Mouse (Mus musculus) megakaryocyte, embryonic 14.5 days (primary cell): Measurements from ENCODE around the gene Mrps12.

Source experiments
- FLI1 ChIP-seq: IDR thresholded peaks from 2 replicates; pipeline ENCODE4 v1.6.1; 2012; ENCODE audit warnings: low read length, inconsistent platforms, mixed read lengths
- GATA1 ChIP-seq: IDR thresholded peaks from 3 replicates; pipeline ENCODE4 v1.6.1; 2012; ENCODE audit warnings: mixed read lengths, low read length, inconsistent platforms, borderline replicate concordance

DNA sequence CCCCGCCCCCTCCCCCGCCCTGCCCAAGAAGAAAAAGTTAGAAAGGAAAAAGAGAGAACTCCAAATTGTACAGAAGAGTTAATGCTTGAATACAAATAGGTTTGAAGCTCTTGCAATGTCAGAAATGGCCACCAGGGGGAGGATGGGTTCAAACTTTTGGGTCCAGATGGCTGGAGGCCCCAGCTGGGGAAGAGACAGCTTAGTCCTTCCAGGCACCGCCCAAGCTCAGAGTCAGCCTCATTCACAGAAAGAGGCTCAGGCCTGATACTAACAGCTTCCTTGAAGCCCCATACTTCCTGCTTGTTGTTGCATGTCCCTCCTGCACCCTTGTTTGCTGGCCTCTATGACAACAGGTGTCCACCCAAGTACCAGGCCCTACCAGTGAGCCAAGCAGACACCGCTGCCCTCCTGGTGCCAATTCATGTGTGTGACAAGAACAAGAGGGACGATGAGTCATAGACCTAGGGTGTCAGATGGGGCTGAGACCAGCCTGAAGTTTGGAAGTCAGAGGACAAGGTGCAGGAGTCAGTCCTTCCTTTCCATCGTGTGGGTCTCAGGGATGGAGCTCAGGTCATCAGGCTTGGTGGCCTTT lies 38.5 kb upstream of the Mrps12 start:
- no peak for TF ChIP-seq GATA1
- TF ChIP-seq FLI1: no peak
